Mouse (Mus musculus) cerebellum, adult 2 months (tissue): ENCODE data around the gene Sox14. TPM values are rescaled to one million over a fixed set of nuclear protein-coding genes. Genes with fewer than 3 reads are reported as not detected.

ENCODE experiments used
- DNase-seq, 2 experiments: peaks; one replicate each; pipeline ENCODE4 v3.0.0; 2021
- H3K27ac ChIP-seq: fragments of 200-500 bp; 2 replicates; pipeline ENCODE4 v1.5.1; 2012; ENCODE audit warnings: low read length, control low read depth, inconsistent platforms; ENCODE audit not compliant: insufficient read depth
- H3K27me3 ChIP-seq: fragments of 200-500 bp; 2 replicates; pipeline ENCODE4 v1.6.1; 2012; ENCODE audit warnings: inconsistent platforms, mild to moderate bottlenecking, low read length, moderate library complexity; ENCODE audit not compliant: control insufficient read depth, insufficient read depth
- H3K4me1 ChIP-seq: fragments of 200-500 bp; 2 replicates; pipeline ENCODE4 v1.6.1; 2011; ENCODE audit warnings: low read length; ENCODE audit not compliant: control insufficient read depth, insufficient read depth
- H3K4me3 ChIP-seq: fragments of 200-500 bp; replicated peaks from 2 replicates; pipeline ENCODE3; 2011; ENCODE audit warnings: mild to moderate bottlenecking, low read depth, low read length, control low read depth; ENCODE audit not compliant: insufficient read depth
- CTCF ChIP-seq: fragments of 200-500 bp; IDR thresholded peaks from 2 replicates; pipeline ENCODE4 v1.5.1; 2011; ENCODE audit warnings: low read depth, mild to moderate bottlenecking, control low read depth, low read length, moderate library complexity, borderline replicate concordance; ENCODE audit not compliant: insufficient read depth
- POLR2A ChIP-seq: fragments of 200-500 bp; IDR thresholded peaks from 2 replicates; pipeline ENCODE4 v1.6.1; 2011; ENCODE audit warnings: low read length, control low read depth, borderline replicate concordance; ENCODE audit not compliant: insufficient read depth
- WGBS: fragments of 180-500 bp; shearing (Covaris S2); methylation state at CpG from one replicate; pipeline ENCODE4 v1.1.7; 2018; 5-methylcytosine and 5-hydroxymethylcytosine counted together
- polyA plus RNA-seq: library from polyadenylated mRNA; depleted of rRNA; stranded (reverse); fragments of >200 nt; gene quantifications from 2 replicates; pipeline ENCODE4 v1.2.3, GENCODE M21; 2012; rRNA removed

Sox14 gene
- polyA plus RNA-seq, 1 experiment, result 0.70 TPM

- Histone ChIP-seq H3K27ac (no peak overlapping the region), H3K27me3 (no peaks in the 10 kb centered on the region), H3K4me3 (no peak overlapping the region), H3K4me1 (no peaks in the 10 kb centered on the region)
- no peak for DNase-seq
- WGBS, result 95% methylated on average over 12 of the region's 12 CpGs
- TF ChIP-seq POLR2A, result no peak
- TF ChIP-seq CTCF, result no peak
Measured at GRCm38 (mm10) chr9:99836707-99837106, 39.3 kb downstream of the Sox14 start.

GRCm38 (mm10) chr9:99835624-99836430 lies 40.1 kb downstream of the Sox14 start:
- H3K4me1 ChIP-seq, result no peaks in the 10 kb centered on the region
- DNase-seq, result no peak
- no peak for TF ChIP-seq POLR2A
- TF ChIP-seq CTCF, result no peak
- H3K27me3 ChIP-seq, result no peaks in the 10 kb centered on the region
- WGBS, result 44% methylated on average over 11 of the region's 11 CpGs
- H3K27ac ChIP-seq, result no peak overlapping the region
- no peak overlapping the region for H3K4me3 ChIP-seq

Other genes starting within 250 kb of the Sox14 start
- 8.4 and 8.5 TPM in 2 replicates for gene Dzip1l, start 246.7 kb downstream of the Sox14 start, polyA plus RNA-seq
- gene Cldn18, start 158.9 kb downstream of the Sox14 start, polyA plus RNA-seq, result not detected in 2 replicates